Mouse (Mus musculus) midbrain, embryonic 13.5 days (tissue): ENCODE results near the gene Tm4sf5. TPM values are rescaled to one million over a fixed set of nuclear protein-coding genes. Genes with fewer than 3 reads are reported as not detected.
"Not testable (repeated sequence)": the region's sequence is repeated elsewhere in the genome, so short reads cannot be mapped to it uniquely, and the experiment has no call there.

Experiments used
- ATAC-seq: fragments of 200-750 bp; cut with Nextera tagmentation; 2 replicates; pipeline ENCODE4 v1.8.0; 2017; ENCODE audit warnings: mild to moderate bottlenecking, moderate TSS enrichment, moderate library complexity
- H3K27ac ChIP-seq: fragments of 300-500 bp; sonication (generic); 2 replicates; pipeline ENCODE4 v1.5.1; 2015; ENCODE audit warnings: inconsistent platforms, mild to moderate bottlenecking, moderate library complexity
- H3K27me3 ChIP-seq: fragments of 300-500 bp; sonication (generic); 2 replicates; pipeline ENCODE4 v1.6.1; 2015; ENCODE audit warnings: mild to moderate bottlenecking, inconsistent platforms
- H3K36me3 ChIP-seq: fragments of 300-500 bp; sonication (generic); 2 replicates; pipeline ENCODE4 v1.6.1; 2015; ENCODE audit warnings: mild to moderate bottlenecking, inconsistent platforms
- H3K4me1 ChIP-seq: fragments of 300-500 bp; sonication (generic); replicated peaks from 2 replicates; pipeline ENCODE4 v1.6.1; 2015; ENCODE audit warnings: inconsistent platforms
- H3K4me2 ChIP-seq: fragments of 300-500 bp; sonication (generic); replicated peaks from 2 replicates; pipeline ENCODE4 v1.6.1; 2015; ENCODE audit warnings: moderate library complexity, mild to moderate bottlenecking, inconsistent platforms
- H3K4me3 ChIP-seq: fragments of 300-500 bp; sonication (generic); replicated peaks from 2 replicates; pipeline ENCODE4 v1.5.1; 2015; ENCODE audit warnings: mild to moderate bottlenecking, inconsistent platforms
- H3K9ac ChIP-seq: fragments of 300-500 bp; sonication (generic); replicated peaks from 2 replicates; pipeline ENCODE4 v1.6.1; 2015; ENCODE audit warnings: mild to moderate bottlenecking, inconsistent platforms
- H3K9me3 ChIP-seq: fragments of 300-500 bp; sonication (generic); 2 replicates; pipeline ENCODE4 v1.6.1; 2016; ENCODE audit warnings: mild to moderate bottlenecking, inconsistent platforms
- WGBS: fragments of 180-500 bp; shearing (Covaris S2); methylation state at CpG from one replicate; pipeline ENCODE4 v1.1.7; 2015; 5-methylcytosine and 5-hydroxymethylcytosine counted together
- polyA plus RNA-seq: library from polyadenylated mRNA; unstranded; fragments of >200 nt; fragmentation: Nextera tagmentation; extraction: Ambion mirVana; gene quantifications from 2 replicates; pipeline ENCODE4 v1.2.1, GENCODE M21; 2015

Tm4sf5 gene
- polyA plus RNA-seq, 1 experiment from 2014 or later: 0.54 TPM

DNA sequence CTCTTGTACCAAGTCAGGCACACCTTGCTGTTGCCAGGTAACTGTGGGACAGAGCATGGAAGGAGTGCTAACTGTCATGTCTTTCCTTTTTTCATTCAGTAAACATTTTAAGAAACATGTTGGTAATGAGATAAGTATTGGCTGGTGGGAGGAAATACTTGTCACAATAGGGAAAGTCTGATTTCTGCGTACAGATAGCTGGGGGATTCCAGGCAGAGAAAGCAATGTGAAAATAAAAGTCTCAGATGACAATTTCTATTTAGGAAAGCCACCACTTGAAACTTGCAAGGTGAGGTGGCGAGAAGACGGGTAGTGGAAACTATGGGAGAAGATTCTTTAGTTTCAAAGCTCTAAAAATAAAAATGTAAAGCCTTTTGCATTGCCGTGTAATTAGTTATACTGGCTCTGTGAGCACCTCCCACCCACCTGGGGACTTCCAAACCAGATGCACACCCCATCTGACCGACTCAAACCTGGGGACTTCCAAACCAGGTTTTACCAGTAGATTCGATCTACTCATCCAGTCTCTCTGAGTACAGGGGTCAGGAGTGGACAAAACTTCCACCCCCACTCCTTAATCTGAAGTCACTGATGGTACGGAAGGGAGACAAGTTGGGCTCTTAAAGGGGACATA is 7.8 kb downstream of the Tm4sf5 start:
- H3K36me3 ChIP-seq: no peaks in the 10 kb centered on the region
- H3K4me1 ChIP-seq: peaks cover 4% of the 10 kb centered on the region
- no peaks in the 10 kb centered on the region; the same call in 1 of the 2 replicates for H3K27me3 ChIP-seq
- H3K27ac ChIP-seq: no peak overlapping the region
- no peak overlapping the region for H3K4me3 ChIP-seq
- WGBS: 81% methylated on average over 7 of the region's 7 CpGs
- no peak overlapping the region for H3K4me2 ChIP-seq
- ATAC-seq: no peak
- H3K9ac ChIP-seq: no peak overlapping the region
- H3K9me3 ChIP-seq: no peaks in the 10 kb centered on the region

DNA sequence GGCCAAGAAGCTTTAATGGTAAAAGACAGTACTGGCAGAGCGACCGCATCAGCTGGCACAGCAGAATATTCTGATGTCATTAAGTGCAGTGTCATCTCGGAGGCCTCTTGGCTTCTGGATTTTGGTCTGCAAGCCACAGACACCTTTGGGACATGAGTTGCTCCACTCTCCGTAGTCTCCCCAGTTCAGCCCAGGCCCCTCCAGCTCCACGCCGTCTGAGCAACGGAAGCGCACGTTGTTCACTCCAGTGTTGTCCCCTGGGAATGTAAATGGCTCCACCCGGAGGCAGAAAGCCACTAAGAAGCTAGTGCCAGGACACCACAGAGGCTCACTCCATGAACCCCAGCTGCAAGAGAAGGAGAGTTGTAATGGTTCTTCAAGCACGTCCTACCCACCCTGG is 8.5 kb downstream of the Tm4sf5 start:
- no peak overlapping the region for H3K4me2 ChIP-seq
- no peak for ATAC-seq
- H3K4me3 ChIP-seq: no peak overlapping the region
- H3K27ac ChIP-seq: no peak overlapping the region
- no peaks in the 10 kb centered on the region for H3K36me3 ChIP-seq
- no peak overlapping the region for H3K9ac ChIP-seq
- H3K4me1 ChIP-seq: peaks cover 4% of the 10 kb centered on the region
- WGBS: 55% methylated on average over 11 of the region's 11 CpGs
- no peaks in the 10 kb centered on the region for H3K9me3 ChIP-seq
- H3K27me3 ChIP-seq: no peaks in the 10 kb centered on the region; the same call in 1 of the 2 replicates

DNA sequence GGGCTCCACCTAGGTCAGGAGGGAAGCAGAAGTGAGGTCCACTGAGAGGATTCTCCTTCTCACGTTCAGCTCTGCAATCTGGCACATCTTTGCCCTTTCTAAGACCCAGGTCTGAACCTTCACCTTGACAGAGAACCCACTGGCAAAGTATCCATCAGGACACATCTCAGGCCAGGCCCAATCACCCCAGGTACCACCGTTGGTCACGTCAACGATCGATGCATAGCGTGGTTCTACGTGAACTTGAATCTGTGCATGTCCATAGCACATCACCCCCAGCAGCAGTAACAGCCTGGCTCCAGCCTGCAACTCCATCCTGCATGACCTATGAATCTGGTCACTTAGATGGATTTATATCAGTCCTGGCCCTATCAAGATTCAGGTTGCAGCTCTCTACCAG is 9.2 kb downstream of the Tm4sf5 start, which contains the start of gene Vmo1:
Gene Vmo1 (minus strand): TSS at position 329 of the 400 bp plus-strand sequence.
- Histone ChIP-seq H3K27me3 (no peaks in the 10 kb centered on the region; the same call in 1 of the 2 replicates), H3K27ac (no peak within 1 kb of the TSS), H3K4me1 (peaks cover 4% of the 10 kb centered on the region), H3K4me2 (no peak within 1 kb of the TSS), H3K36me3 (no peaks in the 10 kb centered on the region), H3K9me3 (no peaks in the 10 kb centered on the region), H3K4me3 (no peak within 1 kb of the TSS), H3K9ac (no peak within 1 kb of the TSS; the same call in 1 of the 2 replicates)
- WGBS: 88% methylated on average over 7 of the region's 7 CpGs
- no peak for ATAC-seq

DNA sequence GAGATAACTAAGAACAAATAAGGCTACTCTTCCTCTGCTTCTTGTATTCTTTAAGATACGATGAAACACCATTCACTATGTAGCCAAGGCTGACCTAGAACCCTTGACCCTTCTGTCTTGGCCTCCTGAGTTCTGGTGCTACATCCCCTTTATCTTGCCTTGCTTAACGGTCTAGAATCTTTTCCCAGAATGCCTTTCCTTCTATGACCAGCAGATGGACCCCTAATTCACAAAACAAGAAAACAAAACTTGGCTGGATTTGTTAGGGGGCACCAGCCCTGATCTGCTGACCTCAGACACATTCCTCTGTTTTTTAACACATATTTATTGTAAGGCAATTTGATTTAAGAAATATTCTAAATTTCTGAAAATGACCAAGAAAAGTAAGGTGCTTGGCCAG is 11.3 kb downstream of the Tm4sf5 start:
- WGBS: 21% methylated on average over 2 of the region's 2 CpGs

DNA sequence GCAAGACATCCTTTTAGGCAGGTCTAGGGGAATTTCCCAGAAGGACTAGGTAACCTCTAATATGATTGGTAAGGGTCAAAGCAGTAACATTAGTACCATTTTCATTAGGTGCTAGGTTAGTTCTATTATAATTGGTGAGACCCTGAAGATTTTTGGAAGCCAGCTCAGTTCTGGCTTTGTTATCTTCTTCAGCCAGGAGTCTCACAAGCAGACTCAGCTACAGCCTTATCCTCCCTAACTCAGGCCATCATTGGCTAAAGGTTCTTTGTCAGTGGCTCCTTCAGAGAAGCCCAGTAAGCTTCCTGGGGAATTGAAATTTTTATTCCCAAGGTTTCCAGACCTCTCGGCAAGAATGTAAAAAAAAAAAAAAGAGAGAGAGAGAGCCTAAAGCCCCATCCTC is 13.4 kb downstream of the Tm4sf5 start:
- Histone ChIP-seq H3K27ac (no peak overlapping the region), H3K27me3 (peaks cover 6% of the 10 kb centered on the region; the same call in 1 of the 2 replicates), H3K9ac (no peak overlapping the region), H3K9me3 (no peaks in the 10 kb centered on the region), H3K4me1 (peaks cover 7% of the 10 kb centered on the region), H3K36me3 (no peaks in the 10 kb centered on the region), H3K4me2 (no peak overlapping the region), H3K4me3 (no peak overlapping the region)
- 62% methylated on average over 1 of the region's 1 CpGs for WGBS
- no peak for ATAC-seq

More for the DNA sequence above, 11.3 kb downstream of the Tm4sf5 start:
- ATAC-seq: no peak
- H3K9ac ChIP-seq: no peak overlapping the region
- H3K9me3 ChIP-seq: no peaks in the 10 kb centered on the region
- no peak overlapping the region for H3K4me2 ChIP-seq
- H3K27ac ChIP-seq: no peak overlapping the region
- H3K36me3 ChIP-seq: no peaks in the 10 kb centered on the region
- H3K27me3 ChIP-seq: peaks cover 6% of the 10 kb centered on the region; the same call in 1 of the 2 replicates
- H3K4me1 ChIP-seq: peaks cover 7% of the 10 kb centered on the region
- no peak overlapping the region for H3K4me3 ChIP-seq

DNA sequence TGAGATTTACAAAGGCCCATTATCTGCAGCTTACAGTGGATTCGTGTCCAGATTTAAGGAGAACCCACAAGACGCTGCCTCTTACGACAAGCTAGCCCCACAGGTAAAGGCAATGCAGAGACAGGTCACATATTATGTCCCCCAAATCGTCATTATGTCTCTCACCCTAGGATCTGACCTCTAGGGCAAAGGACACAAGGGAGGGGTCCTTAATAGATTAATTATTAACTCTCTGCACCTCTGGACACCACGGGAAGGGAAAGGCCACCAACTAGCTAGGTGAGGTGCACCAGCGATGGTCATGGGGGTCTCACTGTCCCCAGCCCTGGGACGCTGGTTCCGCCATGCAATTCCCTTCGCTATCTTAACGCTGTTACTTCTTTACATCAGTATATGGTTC is 13.9 kb downstream of the Tm4sf5 start, which contains the start of gene Gltpd2:
Gene Gltpd2 (plus strand): TSS at position 274 of the 400 bp plus-strand sequence.
- 84% methylated on average over 10 of the region's 10 CpGs for WGBS
- H3K4me2 ChIP-seq: peak within 1 kb of the TSS; percentile 50

DNA sequence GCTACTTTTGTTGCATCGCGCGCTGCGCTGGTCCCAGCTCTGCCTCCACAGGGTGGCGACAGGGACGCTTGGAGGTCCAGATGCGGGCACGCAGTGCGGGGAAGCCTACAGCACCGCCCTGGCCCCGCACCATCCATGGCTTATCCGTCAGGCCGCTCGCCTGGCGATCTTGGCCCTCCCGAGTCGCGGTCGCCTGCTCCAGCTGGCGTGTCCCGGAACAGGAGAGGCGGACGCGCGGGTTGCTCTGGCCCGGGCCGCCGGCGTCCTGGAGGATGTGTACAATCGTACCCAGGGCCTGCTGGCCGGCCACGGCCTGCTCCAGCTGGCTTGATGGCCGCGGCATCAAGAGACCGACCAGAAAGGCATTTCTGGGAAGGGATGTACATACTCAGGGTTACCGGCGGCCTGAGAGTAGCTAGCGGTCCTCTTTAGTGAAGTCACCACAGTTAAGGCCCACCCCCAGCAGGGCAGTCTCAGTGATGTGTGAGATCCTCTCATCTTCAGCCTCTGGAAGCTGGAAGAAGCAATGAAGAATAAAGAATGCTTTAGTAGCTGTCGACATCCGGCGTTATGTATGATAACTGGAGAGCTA is 15.2 kb downstream of the Tm4sf5 start:
- Histone ChIP-seq H3K27ac (peak overlapping the region; percentile 31; the same call in 1 of the 2 replicates), H3K36me3 (no peaks in the 10 kb centered on the region), H3K4me3 (peak overlapping the region; percentile 25), H3K27me3 (peaks cover 6% of the 10 kb centered on the region; the same call in 1 of the 2 replicates), H3K4me2 (peak overlapping the region; percentile 50), H3K4me1 (peaks cover 10% of the 10 kb centered on the region), H3K9me3 (no peaks in the 10 kb centered on the region), H3K9ac (peak overlapping the region; percentile 66)
- 13% methylated on average over 41 of the region's 41 CpGs for WGBS
- peak; percentile 55; the same call in 1 of the 2 replicates for ATAC-seq

More for the DNA sequence above, 13.9 kb downstream of the Tm4sf5 start, which contains the start of gene Gltpd2:
- no peaks in the 10 kb centered on the region for H3K9me3 ChIP-seq
- H3K9ac ChIP-seq: peak within 1 kb of the TSS; percentile 66
- H3K4me3 ChIP-seq: peak within 1 kb of the TSS; percentile 25
- no peaks in the 10 kb centered on the region for H3K36me3 ChIP-seq
- H3K27ac ChIP-seq: peak within 1 kb of the TSS; percentile 31; the same call in 1 of the 2 replicates
- no peak for ATAC-seq
- H3K4me1 ChIP-seq: peaks cover 7% of the 10 kb centered on the region
- peaks cover 6% of the 10 kb centered on the region; the same call in 1 of the 2 replicates for H3K27me3 ChIP-seq

DNA sequence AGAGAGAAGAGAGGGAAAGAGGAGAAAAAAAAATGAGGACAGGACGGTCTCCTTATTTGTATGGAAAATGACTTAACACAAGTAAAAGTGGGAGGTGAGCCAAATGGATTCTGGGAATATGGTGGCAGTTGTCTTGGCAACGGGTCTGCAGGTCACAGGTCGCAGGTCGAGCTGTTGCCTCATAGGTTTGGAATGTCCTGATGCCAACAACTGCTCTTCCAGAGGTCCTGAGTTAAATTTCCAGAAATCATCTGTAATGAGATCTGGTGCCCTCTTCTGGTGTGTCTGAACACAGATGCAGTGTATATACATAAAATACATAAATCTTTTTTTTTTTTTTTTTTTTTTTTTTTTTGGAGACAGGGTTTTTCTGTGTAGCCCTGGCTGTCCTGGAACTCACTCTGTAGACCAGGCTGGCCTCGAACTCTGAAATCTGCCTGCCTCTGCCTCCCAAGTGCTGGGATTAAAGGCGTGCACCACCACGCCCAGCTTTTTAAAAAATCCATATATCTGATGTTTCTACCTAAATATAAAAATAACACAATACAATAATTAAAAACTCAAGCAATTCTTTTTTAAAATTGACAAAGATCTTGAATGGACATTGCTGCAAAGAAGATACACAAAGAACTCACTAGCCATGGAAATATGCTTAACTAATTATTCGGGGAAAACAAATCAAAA is 18.4 kb downstream of the Tm4sf5 start:
- H3K9ac ChIP-seq, H3K4me3 ChIP-seq, H3K4me2 ChIP-seq, ATAC-seq, H3K9me3 ChIP-seq, H3K27ac ChIP-seq, H3K27me3 ChIP-seq: not testable (repeated sequence)
- Histone ChIP-seq H3K36me3 (peaks cover 22% of the 10 kb centered on the region), H3K4me1 (peaks cover 27% of the 10 kb centered on the region)
- WGBS: 88% methylated on average over 8 of the region's 8 CpGs

DNA sequence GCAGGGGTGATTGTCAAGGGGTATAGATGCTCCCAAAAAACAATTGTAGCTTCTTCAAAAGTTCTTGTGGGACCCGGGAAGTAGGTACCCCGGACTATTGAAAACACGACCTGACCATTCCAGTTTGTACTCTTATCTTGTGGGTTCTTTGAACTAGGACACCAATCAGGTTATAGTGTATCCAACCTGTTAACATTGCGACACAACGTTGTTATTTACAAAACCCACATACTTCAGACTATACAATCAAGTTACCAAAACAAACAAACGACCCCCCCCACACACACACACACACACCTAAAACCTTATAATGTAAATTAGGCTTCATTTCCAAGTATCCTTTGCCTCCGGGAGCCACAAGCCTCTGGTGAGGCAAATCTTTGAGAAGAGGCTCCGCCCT is 19.7 kb downstream of the Tm4sf5 start:
- 5% methylated on average over 8 of the region's 8 CpGs for WGBS
- Histone ChIP-seq H3K4me3 (peak overlapping the region; percentile 72), H3K36me3 (peaks cover 31% of the 10 kb centered on the region), H3K4me2 (peak overlapping the region; percentile 48), H3K9ac (0 out of 2 replicates have a peak overlapping the region, but pooled peaks have one; percentile 14), H3K27me3 (peaks cover 3% of the 10 kb centered on the region; the same call in 1 of the 2 replicates), H3K27ac (no peak overlapping the region), H3K4me1 (peaks cover 26% of the 10 kb centered on the region), H3K9me3 (no peaks in the 10 kb centered on the region)
- peak; percentile 38 for ATAC-seq

DNA sequence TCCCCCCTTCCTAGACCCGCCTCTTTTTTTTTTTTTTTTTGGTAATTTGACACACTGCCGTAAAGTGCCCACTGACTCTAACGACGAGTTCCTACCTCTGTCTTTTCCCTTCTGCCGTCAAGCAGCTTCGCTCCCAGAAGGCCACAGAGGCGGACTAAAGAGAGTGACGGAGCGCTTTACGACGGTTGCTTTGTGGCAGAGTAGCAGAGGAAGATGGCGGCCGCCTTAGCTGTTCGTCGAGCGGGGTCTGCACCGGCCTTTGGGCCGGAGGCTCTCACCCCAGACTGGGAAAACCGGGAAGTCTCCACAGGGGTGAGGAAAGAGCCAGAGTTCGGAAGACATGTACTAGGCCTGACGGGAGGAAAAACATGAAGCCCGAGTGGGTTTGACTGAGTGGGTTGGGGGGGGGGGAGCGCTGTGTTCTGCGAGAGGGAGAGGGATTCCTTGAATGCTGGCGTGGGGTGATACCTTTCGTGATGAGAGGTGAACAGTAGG is 20.2 kb downstream of the Tm4sf5 start, which contains the start of gene Psmb6:
Gene Psmb6 (plus strand): TSS at position 184 of the 495 bp plus-strand sequence.
- peaks cover 22% of the 10 kb centered on the region for H3K4me1 ChIP-seq
- peak; percentile 95 for ATAC-seq
- H3K27me3 ChIP-seq: no peaks in the 10 kb centered on the region
- no peak within 1 kb of the TSS; the same call in 1 of the 2 replicates for H3K27ac ChIP-seq
- H3K36me3 ChIP-seq: peaks cover 31% of the 10 kb centered on the region
- H3K4me3 ChIP-seq: peak within 1 kb of the TSS; percentile 72
- H3K9ac ChIP-seq: peak within 1 kb of the TSS; percentile 81
- under 1% methylated on average over 24 of the region's 26 CpGs for WGBS
- H3K9me3 ChIP-seq: no peaks in the 10 kb centered on the region
- H3K4me2 ChIP-seq: peak within 1 kb of the TSS; percentile 87

DNA sequence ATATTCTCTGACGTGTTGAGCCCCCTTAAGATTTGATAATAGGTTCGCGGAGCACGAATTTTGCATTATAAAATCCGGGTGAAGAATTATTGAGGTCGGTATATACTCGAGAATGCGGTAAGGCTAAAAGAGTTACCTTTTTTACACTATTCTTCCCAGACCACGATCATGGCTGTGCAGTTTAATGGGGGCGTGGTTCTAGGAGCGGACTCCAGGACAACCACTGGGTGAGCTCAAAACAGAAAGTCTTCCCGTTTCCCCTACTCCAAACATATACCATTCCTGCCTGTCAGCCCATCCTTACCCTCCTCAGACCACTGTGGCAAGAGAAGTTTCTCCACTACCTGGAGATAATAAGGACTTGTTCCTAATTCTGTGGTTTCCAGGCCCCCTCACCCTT is 20.7 kb downstream of the Tm4sf5 start:
- peaks cover 31% of the 10 kb centered on the region for H3K36me3 ChIP-seq
- 3% methylated on average over 12 of the region's 12 CpGs for WGBS
- H3K9ac ChIP-seq: peak overlapping the region; percentile 81
- H3K9me3 ChIP-seq: no peaks in the 10 kb centered on the region
- peaks cover 20% of the 10 kb centered on the region for H3K4me1 ChIP-seq
- no peaks in the 10 kb centered on the region for H3K27me3 ChIP-seq
- ATAC-seq: peak; percentile 41; the same call in 1 of the 2 replicates
- H3K4me3 ChIP-seq: peak overlapping the region; percentile 72
- no peak overlapping the region; the same call in 1 of the 2 replicates for H3K27ac ChIP-seq
- peak overlapping the region; percentile 87 for H3K4me2 ChIP-seq
